Mouse (Mus musculus) kidney, postnatal 0 days (tissue): Measurements from ENCODE around the gene Pou4f1. TPM values are rescaled to one million over a fixed set of nuclear protein-coding genes. Genes with fewer than 3 reads are reported as not detected.

Experiments
- ATAC-seq: fragments of 200-750 bp; cut with Nextera tagmentation; replicated peaks from 2 replicates; pipeline ENCODE4 v1.8.0; 2017; ENCODE audit warnings: low read depth, moderate number of reproducible peaks, moderate TSS enrichment, moderate library complexity; ENCODE audit not compliant: low FRiP score
- DNase-seq: peaks from one replicate; pipeline ENCODE4 v3.0.0-alpha.2; 2016; ENCODE audit warnings: low spot score
- H3K27ac ChIP-seq: fragments of 300-500 bp; sonication (generic); 2 replicates; pipeline ENCODE4 v1.5.1; 2014; ENCODE audit warnings: mild to moderate bottlenecking
- H3K27me3 ChIP-seq: fragments of 300-500 bp; sonication (generic); 2 replicates; pipeline ENCODE4 v1.6.1; 2014; ENCODE audit warnings: low read length, mixed read lengths; ENCODE audit not compliant: insufficient read depth
- H3K36me3 ChIP-seq: fragments of 300-500 bp; sonication (generic); 2 replicates; pipeline ENCODE4 v1.6.1; 2014; ENCODE audit warnings: low read length, mixed read lengths; ENCODE audit not compliant: insufficient read depth
- H3K4me1 ChIP-seq: fragments of 300-500 bp; sonication (generic); replicated peaks from 2 replicates; pipeline ENCODE4 v1.6.1; 2014; ENCODE audit warnings: antibody characterized with exemption, low read length, mixed read lengths; ENCODE audit not compliant: insufficient read depth
- H3K4me2 ChIP-seq: fragments of 300-500 bp; sonication (generic); 2 replicates; pipeline ENCODE4 v1.6.1; 2014; ENCODE audit warnings: mild to moderate bottlenecking, low read length, moderate library complexity, mixed read lengths
- H3K4me3 ChIP-seq: fragments of 300-500 bp; sonication (generic); replicated peaks from 2 replicates; pipeline ENCODE4 v1.5.1; 2014; ENCODE audit warnings: low read depth, low read length
- H3K9ac ChIP-seq: fragments of 300-500 bp; sonication (generic); 2 replicates; pipeline ENCODE4 v1.6.1; 2014; ENCODE audit warnings: low read depth, low read length
- H3K9me3 ChIP-seq: fragments of 300-500 bp; sonication (generic); replicated peaks from 2 replicates; pipeline ENCODE4 v1.6.1; 2016; ENCODE audit warnings: low read length, inconsistent platforms, mixed read lengths
- CTCF ChIP-seq: IDR thresholded peaks from 2 replicates; pipeline ENCODE4 v1.5.1; 2016; ENCODE audit warnings: antibody characterized with exemption, low read depth, mild to moderate bottlenecking, moderate library complexity
- whole genome bisulfite sequencing: fragments of 180-500 bp; shearing (Covaris S2); extraction: QIAGEN DNeasy Blood & Tissue Kit; methylation state at CpG from one replicate; pipeline ENCODE4 v1.1.7; 2014; 5-methylcytosine and 5-hydroxymethylcytosine counted together
- polyA plus RNA-seq: library from polyadenylated mRNA; unstranded; fragments of >200 nt; fragmentation: Nextera tagmentation; extraction: Ambion mirVana; gene quantifications from 2 replicates; pipeline ENCODE4 v1.2.1, GENCODE M21; 2015

Pou4f1 gene
- polyA plus RNA-seq, 1 experiment from 2014 or later: 0.58 TPM

DNA sequence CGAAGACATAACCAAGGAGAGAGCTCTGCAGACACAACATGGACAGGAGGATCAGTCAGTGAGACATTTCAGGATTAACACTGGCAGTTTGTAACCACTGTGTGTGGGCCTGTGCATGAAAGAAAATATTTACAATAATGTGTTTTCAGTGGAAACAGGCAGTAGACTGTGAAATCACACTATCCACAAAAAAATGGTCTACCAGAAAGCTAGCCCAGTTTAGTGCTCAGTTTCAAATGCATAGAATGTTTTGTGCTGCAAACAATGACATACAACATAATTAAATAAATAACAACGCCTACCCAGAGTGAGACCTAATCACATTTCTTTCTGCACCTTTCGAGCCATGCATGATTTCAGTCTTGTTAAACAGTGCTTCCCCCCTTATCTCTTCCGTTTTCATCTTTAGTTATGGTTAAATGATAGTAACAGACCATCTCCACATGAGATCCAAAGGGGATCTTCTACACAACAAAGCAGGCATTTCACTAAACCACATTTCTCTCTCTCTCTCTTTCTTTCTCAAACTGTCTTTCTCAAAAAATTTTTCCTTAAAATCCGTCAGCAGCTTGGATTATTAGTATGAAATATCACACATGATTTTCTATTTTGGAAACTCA is 4.1 kb downstream of the Pou4f1 start:
- Histone ChIP-seq H3K4me3 (no peak overlapping the region), H3K27me3 (peaks cover 83% of the 10 kb centered on the region), H3K36me3 (no peaks in the 10 kb centered on the region), H3K27ac (no peak overlapping the region), H3K9ac (no peak overlapping the region), H3K9me3 (no peaks in the 10 kb centered on the region), H3K4me1 (peaks cover 20% of the 10 kb centered on the region; the same call in 1 of the 2 replicates), H3K4me2 (no peak overlapping the region)
- WGBS: 4% methylated on average over 5 of the region's 5 CpGs
- ATAC-seq (no peak), DNase-seq (no peak)
- no peak for TF ChIP-seq CTCF

DNA sequence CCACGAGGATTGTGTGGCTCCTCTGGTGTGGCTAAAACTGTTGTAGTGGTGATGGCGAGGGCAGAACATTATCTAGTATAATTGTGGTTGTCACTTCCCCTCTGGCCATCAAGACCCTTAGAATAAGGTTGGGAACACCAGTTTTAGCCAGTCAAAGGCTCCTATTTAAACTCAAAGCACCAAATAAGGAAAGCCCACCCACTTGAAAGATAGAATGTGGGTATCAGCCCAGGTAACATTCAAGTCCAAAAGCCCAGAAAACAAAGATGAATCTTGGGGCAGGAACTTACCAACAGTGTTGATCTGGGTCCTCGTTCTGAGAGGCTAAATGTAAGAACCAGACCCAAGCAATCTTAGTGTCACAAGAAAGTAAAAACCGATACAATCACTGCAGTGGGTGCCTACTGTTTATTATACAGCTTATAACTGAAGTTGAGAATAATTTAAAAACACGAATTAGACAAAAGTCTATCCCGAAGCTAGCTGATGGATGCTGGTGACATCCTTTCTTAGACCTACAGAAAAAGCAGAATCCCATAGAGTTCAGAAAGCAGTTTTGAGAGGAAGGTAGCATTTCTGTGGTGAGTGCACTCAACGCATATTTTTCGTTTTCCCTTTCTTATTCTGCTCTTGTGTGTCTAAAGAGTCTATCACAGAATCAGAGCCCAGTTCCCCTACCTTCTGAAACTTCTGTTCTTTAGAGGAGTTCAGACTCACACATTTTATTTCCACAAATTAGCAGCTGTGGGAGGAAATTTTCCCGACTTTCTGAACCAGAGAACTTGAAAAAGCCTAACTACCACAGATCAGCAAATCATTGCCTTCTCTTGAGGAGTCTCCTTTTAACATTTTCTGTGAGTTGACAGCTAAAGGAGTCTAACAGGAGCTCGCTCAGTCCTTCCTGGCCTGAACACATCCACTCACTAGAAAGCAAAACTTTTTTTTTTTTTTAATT is 6.2 kb downstream of the Pou4f1 start:
- DNase-seq (no peak), ATAC-seq (no peak)
- Histone ChIP-seq H3K27me3 (peaks cover 77% of the 10 kb centered on the region), H3K27ac (no peak overlapping the region), H3K4me1 (peaks cover 7% of the 10 kb centered on the region; the same call in 1 of the 2 replicates), H3K36me3 (no peaks in the 10 kb centered on the region), H3K9me3 (no peaks in the 10 kb centered on the region), H3K4me3 (no peak overlapping the region), H3K4me2 (no peak overlapping the region), H3K9ac (no peak overlapping the region)
- under 1% methylated on average over 10 of the region's 10 CpGs for WGBS
- TF ChIP-seq CTCF: no peak

DNA sequence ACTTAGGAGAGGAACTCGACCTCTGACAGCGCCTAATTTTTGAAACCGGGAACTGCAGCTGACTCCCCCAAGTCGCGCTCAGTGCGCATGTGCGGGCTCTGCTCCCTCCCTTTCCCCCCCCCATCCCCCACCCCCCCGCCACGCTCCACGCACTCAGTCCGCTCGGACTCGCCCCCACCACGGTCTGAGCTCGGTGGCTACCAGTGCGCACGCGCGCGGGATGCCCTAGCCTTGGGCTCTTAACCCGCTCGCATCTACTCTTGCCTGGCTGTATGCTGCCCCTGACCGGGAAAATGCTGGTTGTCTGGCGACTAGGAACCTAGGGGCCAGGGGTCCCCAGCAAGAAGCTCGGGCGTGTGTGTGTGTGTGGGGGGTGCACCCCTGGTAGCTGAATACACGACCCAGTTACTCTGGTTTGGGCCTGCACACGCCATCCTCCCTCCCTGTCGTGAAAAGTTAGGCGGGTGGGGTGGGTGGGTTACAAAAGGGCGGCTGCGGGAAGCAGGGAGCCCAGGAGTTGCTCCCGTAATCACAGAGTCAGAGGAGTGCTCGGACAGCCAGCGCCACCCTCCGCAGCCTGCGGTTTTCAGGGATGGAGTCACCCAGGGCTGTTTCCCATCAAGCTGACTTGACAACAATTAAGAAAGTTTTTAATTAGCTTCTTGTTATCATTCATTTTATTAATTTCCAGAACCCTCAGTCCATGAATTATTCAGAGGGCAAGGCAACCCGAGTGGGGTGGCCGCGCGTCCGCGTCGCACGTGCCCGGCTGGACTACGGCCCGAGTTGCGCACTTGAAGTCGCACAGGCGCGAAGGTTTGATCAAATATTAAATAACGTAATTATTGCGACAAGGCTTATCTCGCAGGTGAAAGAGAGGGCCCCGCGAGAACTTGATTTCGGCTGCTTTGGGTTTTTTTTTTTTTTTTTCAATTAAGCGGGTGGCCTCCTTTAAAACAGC is 7.2 kb downstream of the Pou4f1 start:
- no peak for TF ChIP-seq CTCF
- no peak overlapping the region for H3K27ac ChIP-seq
- no peak overlapping the region for H3K4me2 ChIP-seq
- peaks cover 72% of the 10 kb centered on the region for H3K27me3 ChIP-seq
- no peaks in the 10 kb centered on the region for H3K36me3 ChIP-seq
- H3K4me3 ChIP-seq: 0 out of 2 replicates have a peak overlapping the region, but pooled peaks have one; percentile 7
- DNase-seq (no peak), ATAC-seq (peak; percentile 52)
- H3K9me3 ChIP-seq: no peaks in the 10 kb centered on the region
- WGBS: 1% methylated on average over 59 of the region's 59 CpGs
- H3K4me1 ChIP-seq: peaks cover 6% of the 10 kb centered on the region; the same call in 1 of the 2 replicates
- H3K9ac ChIP-seq: no peak overlapping the region

DNA sequence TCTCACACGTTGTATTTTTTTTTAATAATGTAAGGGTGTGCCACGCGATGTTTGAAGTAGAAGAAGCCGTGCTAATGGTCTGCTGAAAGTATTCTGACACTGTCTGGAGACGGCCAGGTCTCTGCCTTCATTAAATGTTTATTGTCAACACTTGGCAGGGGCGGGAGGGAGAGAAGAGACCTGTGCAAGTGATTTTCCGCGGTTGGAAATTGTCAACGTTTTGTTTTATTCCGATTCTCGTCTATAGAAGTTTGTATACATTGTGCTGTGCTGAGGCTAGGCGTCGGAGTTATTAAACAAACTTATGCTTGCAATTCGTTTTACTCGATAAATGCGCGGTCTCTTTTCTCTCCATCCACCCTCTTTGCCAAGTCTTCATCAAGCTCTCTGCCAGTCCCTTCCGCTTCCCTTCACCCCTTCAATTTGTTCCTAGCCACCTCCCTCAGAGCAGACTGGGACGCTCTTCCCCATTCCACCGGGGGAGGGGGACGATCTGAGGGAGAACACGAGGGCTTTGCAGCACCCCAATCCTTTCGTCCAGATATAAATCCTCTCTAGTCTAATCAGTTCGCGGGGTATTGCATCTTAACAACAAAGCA is 8.2 kb downstream of the Pou4f1 start:
- Histone ChIP-seq H3K27me3 (peaks cover 70% of the 10 kb centered on the region), H3K9me3 (no peaks in the 10 kb centered on the region), H3K4me3 (no peak overlapping the region), H3K4me1 (peaks cover 4% of the 10 kb centered on the region; the same call in 1 of the 2 replicates), H3K9ac (no peak overlapping the region), H3K4me2 (no peak overlapping the region), H3K36me3 (no peaks in the 10 kb centered on the region), H3K27ac (no peak overlapping the region)
- DNase-seq (no peak), ATAC-seq (no peak)
- WGBS: under 1% methylated on average over 25 of the region's 25 CpGs
- TF ChIP-seq CTCF: no peak

DNA sequence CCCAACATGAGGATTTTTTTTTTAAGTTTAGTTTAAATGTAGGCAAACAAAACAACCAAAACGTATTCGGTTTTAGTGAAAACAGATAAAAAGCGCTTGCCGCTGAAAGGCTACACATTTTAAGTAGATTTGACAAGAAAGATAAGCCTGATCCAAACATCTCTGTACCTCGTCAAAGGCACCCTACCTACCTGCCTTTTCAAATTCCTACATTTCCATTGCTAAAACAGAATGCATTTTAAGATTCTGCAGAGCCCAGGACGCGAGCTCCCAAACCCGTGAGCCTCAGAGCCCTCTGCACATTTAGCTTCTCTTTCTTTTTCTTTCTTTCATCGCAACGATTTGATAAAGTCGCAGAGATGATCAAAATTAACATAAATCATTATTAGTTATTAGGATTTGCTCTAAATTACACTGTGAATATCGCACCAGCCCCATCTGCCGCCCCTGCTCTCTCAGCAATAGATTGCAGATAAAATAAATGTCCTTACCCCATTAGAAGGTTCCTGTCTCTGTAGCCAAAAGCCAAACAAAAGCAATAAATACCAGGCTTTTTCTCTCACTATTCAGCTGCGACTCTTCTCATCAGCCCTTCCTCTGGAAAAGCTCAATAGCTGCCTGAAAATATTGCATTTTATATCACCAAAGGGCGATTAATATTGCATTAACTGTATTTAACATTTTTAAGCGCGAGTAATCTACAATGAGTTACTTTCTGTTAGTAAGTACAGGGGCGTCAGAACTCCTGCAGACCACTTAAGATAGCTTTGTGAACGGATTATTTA is 8.9 kb downstream of the Pou4f1 start:
- H3K27ac ChIP-seq: no peak overlapping the region
- peaks cover 69% of the 10 kb centered on the region for H3K27me3 ChIP-seq
- H3K9ac ChIP-seq: no peak overlapping the region
- H3K4me3 ChIP-seq: no peak overlapping the region
- H3K4me2 ChIP-seq: no peak overlapping the region
- 3% methylated on average over 19 of the region's 19 CpGs for WGBS
- ATAC-seq (no peak), DNase-seq (no peak)
- no peaks in the 10 kb centered on the region for H3K9me3 ChIP-seq
- no peaks in the 10 kb centered on the region for H3K36me3 ChIP-seq
- TF ChIP-seq CTCF: no peak
- peaks cover 4% of the 10 kb centered on the region; the same call in 1 of the 2 replicates for H3K4me1 ChIP-seq
